Mouse (Mus musculus) heart, embryonic 11.5 days (tissue): ENCODE data around the gene Tpst1. TPM values are rescaled to one million over a fixed set of nuclear protein-coding genes. Genes with fewer than 3 reads are reported as not detected.

Experiments
- ATAC-seq: fragments of 200-750 bp; cut with Nextera tagmentation; replicated peaks from 2 replicates; pipeline ENCODE4 v1.8.0; 2017; ENCODE audit warnings: moderate library complexity; ENCODE audit not compliant: insufficient number of reproducible peaks, low FRiP score, low TSS enrichment
- H3K27ac ChIP-seq: fragments of 300-500 bp; sonication (generic); 2 replicates; pipeline ENCODE4 v1.5.1; 2014; ENCODE audit warnings: mild to moderate bottlenecking, low read depth, low read length
- H3K27me3 ChIP-seq: fragments of 300-500 bp; sonication (generic); 2 replicates; pipeline ENCODE4 v1.6.1; 2014; ENCODE audit warnings: mild to moderate bottlenecking, low read length, mixed read lengths; ENCODE audit not compliant: control insufficient read depth, insufficient read depth
- H3K36me3 ChIP-seq: fragments of 300-500 bp; sonication (generic); 2 replicates; pipeline ENCODE4 v1.6.1; 2014; ENCODE audit warnings: mild to moderate bottlenecking, low read length, moderate library complexity, mixed read lengths; ENCODE audit not compliant: control insufficient read depth, insufficient read depth
- H3K4me1 ChIP-seq: fragments of 300-500 bp; sonication (generic); 2 replicates; pipeline ENCODE4 v1.6.1; 2014; ENCODE audit warnings: low read length; ENCODE audit not compliant: control insufficient read depth, insufficient read depth
- H3K4me2 ChIP-seq: fragments of 300-500 bp; sonication (generic); 2 replicates; pipeline ENCODE4 v1.6.1; 2014; ENCODE audit warnings: mild to moderate bottlenecking, moderate library complexity
- H3K4me3 ChIP-seq: fragments of 300-500 bp; sonication (generic); 2 replicates; pipeline ENCODE4 v1.5.1; 2014; ENCODE audit warnings: low read depth, low read length
- H3K9ac ChIP-seq: fragments of 300-500 bp; sonication (generic); 2 replicates; pipeline ENCODE4 v1.6.1; 2014; ENCODE audit warnings: mild to moderate bottlenecking, low read depth, low read length, moderate library complexity
- H3K9me3 ChIP-seq: fragments of 300-500 bp; sonication (generic); replicated peaks from 2 replicates; pipeline ENCODE4 v1.6.1; 2016; ENCODE audit warnings: low read length; ENCODE audit not compliant: control insufficient read depth
- WGBS: fragments of 180-500 bp; shearing (Covaris S2); extraction: QIAGEN DNeasy Blood & Tissue Kit; methylation state at CpG from one replicate; pipeline ENCODE4 v1.1.7; 2014; ENCODE audit not compliant: insufficient replicate concordance; 5-methylcytosine and 5-hydroxymethylcytosine counted together
- polyA plus RNA-seq: library from polyadenylated mRNA; unstranded; fragments of >200 nt; fragmentation: Nextera tagmentation; extraction: Ambion mirVana; gene quantifications from 2 replicates; pipeline ENCODE4 v1.2.1, GENCODE M21; 2014

Gene Tpst1
- polyA plus RNA-seq, 1 experiment from 2014 or later, result 28.1 TPM

DNA sequence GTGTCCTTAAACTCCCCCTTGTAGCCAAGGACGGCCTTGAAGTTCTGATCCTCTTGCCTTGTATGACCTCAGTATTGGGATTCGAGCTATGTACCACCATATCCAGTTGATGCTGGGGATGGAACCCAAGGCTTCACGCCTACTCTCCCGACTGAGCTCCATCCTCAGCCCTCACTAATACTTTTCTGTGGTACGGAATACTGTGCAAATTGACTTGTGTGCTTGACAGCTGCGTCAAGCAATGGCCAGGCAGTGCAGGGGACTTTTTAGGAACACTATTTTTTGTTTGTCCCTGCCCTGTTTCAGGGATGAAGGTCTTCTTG lies 5.7 kb downstream of the Tpst1 start:
- Histone ChIP-seq H3K27ac (0 out of 2 replicates have a peak overlapping the region, but pooled peaks have one; percentile 35), H3K27me3 (peaks cover 21% of the 10 kb centered on the region), H3K9me3 (0 out of 2 replicates have a peak, but pooled peaks cover 3% of the 10 kb centered on the region), H3K4me2 (peak overlapping the region; percentile 89), H3K4me1 (0 out of 2 replicates have a peak, but pooled peaks cover 3% of the 10 kb centered on the region), H3K36me3 (no peaks in the 10 kb centered on the region), H3K4me3 (peak overlapping the region; percentile 69), H3K9ac (peak overlapping the region; percentile 87; the same call in 1 of the 2 replicates)
- ATAC-seq, result no peak
- WGBS, result 48% methylated on average over 6 of the region's 6 CpGs

GRCm38 (mm10) chr5:130079202-130080050 lies 6.3 kb downstream of the Tpst1 start:
- peak; percentile 94 for ATAC-seq
- Histone ChIP-seq H3K4me2 (peak overlapping the region; percentile 89), H3K27ac (peak overlapping the region; percentile 35; the same call in 1 of the 2 replicates), H3K4me1 (0 out of 2 replicates have a peak, but pooled peaks cover 3% of the 10 kb centered on the region), H3K4me3 (peak overlapping the region; percentile 69), H3K9me3 (0 out of 2 replicates have a peak, but pooled peaks cover 3% of the 10 kb centered on the region), H3K27me3 (peaks cover 21% of the 10 kb centered on the region), H3K36me3 (no peaks in the 10 kb centered on the region), H3K9ac (peak overlapping the region; percentile 87)
- 2% methylated on average over 71 of the region's 86 CpGs for WGBS

DNA sequence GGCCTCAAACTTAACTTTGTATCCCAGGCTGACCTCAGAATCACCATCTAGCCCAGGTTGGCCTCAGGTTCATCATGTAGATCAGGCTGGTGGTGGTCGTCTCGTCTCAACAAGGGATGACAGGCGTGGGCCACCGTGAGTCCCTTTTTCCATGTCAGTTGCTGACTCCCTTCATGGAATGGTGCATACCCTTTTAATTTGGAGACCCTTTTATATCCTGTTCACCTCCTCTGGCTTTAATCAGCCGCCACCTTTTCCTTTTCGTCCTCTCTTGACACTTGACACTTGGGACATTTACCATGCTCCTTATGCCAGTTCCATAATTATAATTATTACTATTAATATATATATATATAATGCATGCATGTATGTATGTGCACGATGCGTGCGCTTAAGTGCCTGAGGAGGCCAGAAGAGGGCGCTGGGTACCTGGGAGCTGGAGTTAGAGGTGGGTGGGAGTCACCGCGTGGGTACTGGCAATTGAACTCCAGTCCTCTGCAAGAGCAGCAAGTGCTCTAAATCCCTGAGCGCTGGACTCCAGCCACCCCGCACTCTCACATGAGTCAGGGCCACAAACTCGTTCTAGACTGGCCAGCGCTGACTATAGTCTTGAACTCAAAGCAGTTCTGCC lies 7.0 kb downstream of the Tpst1 start:
- H3K4me1 ChIP-seq, result 0 out of 2 replicates have a peak, but pooled peaks cover 3% of the 10 kb centered on the region
- 71% methylated on average over 16 of the region's 16 CpGs for WGBS
- no peaks in the 10 kb centered on the region for H3K36me3 ChIP-seq
- H3K4me2 ChIP-seq, result peak overlapping the region; percentile 89
- H3K27me3 ChIP-seq, result peaks cover 21% of the 10 kb centered on the region
- H3K9me3 ChIP-seq, result 0 out of 2 replicates have a peak, but pooled peaks cover 3% of the 10 kb centered on the region
- no peak for ATAC-seq
- H3K4me3 ChIP-seq, result peak overlapping the region; percentile 69
- H3K9ac ChIP-seq, result peak overlapping the region; percentile 87
- H3K27ac ChIP-seq, result no peak overlapping the region

- ATAC-seq, result no peak
- WGBS, result 93% methylated on average over 8 of the region's 8 CpGs
- H3K4me1 ChIP-seq, result 0 out of 2 replicates have a peak, but pooled peaks cover 3% of the 10 kb centered on the region
Measured at GRCm38 (mm10) chr5:130081181-130081881, 8.2 kb downstream of the Tpst1 start.

DNA sequence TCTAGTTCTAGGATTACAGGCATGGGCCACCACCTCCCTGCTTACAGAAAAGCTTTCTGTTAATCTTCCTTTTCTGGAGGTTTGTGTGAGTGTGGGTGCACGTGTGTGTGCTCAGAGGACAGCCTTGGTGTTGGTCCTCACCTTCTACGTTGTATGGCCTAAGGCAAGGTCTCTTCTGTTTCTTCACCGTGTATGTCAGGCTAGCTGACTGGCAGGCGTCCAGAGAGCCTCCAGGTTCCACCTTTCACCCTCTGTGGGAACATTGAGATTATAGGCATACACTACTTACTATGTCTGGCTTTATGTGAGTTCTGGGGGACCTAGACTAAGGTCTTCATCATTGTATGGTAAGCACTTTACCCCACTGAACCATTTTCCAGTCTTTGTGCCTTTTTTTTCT lies 9.3 kb downstream of the Tpst1 start:
- Histone ChIP-seq H3K4me1 (0 out of 2 replicates have a peak, but pooled peaks cover 3% of the 10 kb centered on the region), H3K9ac (no peak overlapping the region), H3K27ac (no peak overlapping the region), H3K4me3 (no peak overlapping the region), H3K27me3 (peaks cover 12% of the 10 kb centered on the region), H3K36me3 (no peaks in the 10 kb centered on the region), H3K4me2 (no peak overlapping the region), H3K9me3 (0 out of 2 replicates have a peak, but pooled peaks cover 3% of the 10 kb centered on the region)
- WGBS, result 79% methylated on average over 4 of the region's 4 CpGs
- no peak for ATAC-seq

More at GRCm38 (mm10) chr5:130081181-130081881, 8.2 kb downstream of the Tpst1 start:
- peaks cover 21% of the 10 kb centered on the region for H3K27me3 ChIP-seq
- no peak overlapping the region for H3K4me3 ChIP-seq
- H3K36me3 ChIP-seq, result no peaks in the 10 kb centered on the region
- H3K9me3 ChIP-seq, result 0 out of 2 replicates have a peak, but pooled peaks cover 3% of the 10 kb centered on the region
- no peak overlapping the region for H3K27ac ChIP-seq
- H3K9ac ChIP-seq, result no peak overlapping the region
- no peak overlapping the region for H3K4me2 ChIP-seq

DNA sequence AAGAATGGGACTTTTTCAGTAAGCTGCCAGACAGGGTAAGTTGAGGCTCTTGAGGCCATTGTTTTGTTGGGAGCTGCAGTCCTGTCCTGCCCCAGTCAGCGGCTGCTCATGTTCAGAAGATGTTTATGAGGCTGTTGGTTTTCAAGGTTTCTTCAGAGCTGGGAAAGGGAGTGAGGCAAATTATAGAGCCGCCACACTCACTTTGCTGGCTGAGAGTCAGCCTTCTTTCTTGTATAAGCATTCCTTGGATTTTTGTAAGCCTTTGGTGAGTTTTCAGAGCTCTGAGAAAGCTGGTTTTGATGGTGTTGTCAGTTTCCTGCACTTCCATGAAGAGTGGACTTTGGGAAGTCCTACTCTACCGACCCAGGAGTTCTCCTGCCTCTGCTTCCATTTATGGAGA lies 11.1 kb downstream of the Tpst1 start:
- H3K4me3 ChIP-seq, result no peak overlapping the region
- WGBS, result 80% methylated on average over 3 of the region's 3 CpGs
- H3K36me3 ChIP-seq, result no peaks in the 10 kb centered on the region
- H3K4me2 ChIP-seq, result no peak overlapping the region
- no peaks in the 10 kb centered on the region for H3K27me3 ChIP-seq
- H3K9me3 ChIP-seq, result 0 out of 2 replicates have a peak, but pooled peaks cover 3% of the 10 kb centered on the region
- H3K9ac ChIP-seq, result no peak overlapping the region
- ATAC-seq, result no peak
- H3K27ac ChIP-seq, result no peak overlapping the region
- no peaks in the 10 kb centered on the region for H3K4me1 ChIP-seq

DNA sequence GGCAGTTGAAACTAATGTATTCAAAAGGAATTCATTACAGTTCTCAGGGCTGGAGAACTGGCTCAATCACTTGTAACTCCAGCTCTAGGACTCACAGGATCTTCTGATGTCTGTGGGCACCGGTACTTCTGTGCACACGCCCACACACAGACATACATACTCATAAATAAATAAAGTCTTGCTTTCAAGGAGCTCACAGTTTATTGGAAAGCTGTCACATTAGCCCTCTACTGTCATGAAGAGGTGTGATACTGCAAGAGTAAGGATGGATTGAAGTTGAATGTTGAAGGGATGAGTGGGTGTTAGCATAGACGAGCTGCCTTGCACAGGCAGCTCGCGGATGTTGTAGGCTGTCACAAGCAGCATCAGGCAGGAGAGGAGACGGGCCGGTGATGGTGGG lies 14.9 kb downstream of the Tpst1 start:
- WGBS, result 82% methylated on average over 7 of the region's 7 CpGs
- Histone ChIP-seq H3K4me1 (no peaks in the 10 kb centered on the region), H3K36me3 (no peaks in the 10 kb centered on the region), H3K9ac (no peak overlapping the region), H3K27ac (no peak overlapping the region), H3K27me3 (no peaks in the 10 kb centered on the region), H3K4me3 (no peak overlapping the region), H3K4me2 (no peak overlapping the region), H3K9me3 (no peaks in the 10 kb centered on the region)
- no peak for ATAC-seq

GRCm38 (mm10) chr5:130088612-130089011 lies 15.5 kb downstream of the Tpst1 start:
- Histone ChIP-seq H3K27me3 (no peaks in the 10 kb centered on the region), H3K9me3 (no peaks in the 10 kb centered on the region), H3K4me3 (no peak overlapping the region), H3K4me2 (no peak overlapping the region), H3K36me3 (no peaks in the 10 kb centered on the region), H3K9ac (no peak overlapping the region), H3K4me1 (no peaks in the 10 kb centered on the region), H3K27ac (no peak overlapping the region)
- ATAC-seq, result no peak
- 86% methylated on average over 4 of the region's 4 CpGs for WGBS
